Mouse (Mus musculus) bone marrow, adult 2 months (tissue): Measurements from ENCODE around the gene Smyd2. TPM values are rescaled to one million over a fixed set of nuclear protein-coding genes. Genes with fewer than 3 reads are reported as not detected.

ENCODE experiments used
- H3K27ac ChIP-seq: fragments of 200-500 bp; 2 replicates; pipeline ENCODE4 v1.5.1; 2012; ENCODE audit warnings: low read depth, mild to moderate bottlenecking, control low read depth, inconsistent platforms, low read length; ENCODE audit not compliant: control insufficient read depth, poor library complexity, insufficient read depth
- H3K4me1 ChIP-seq: fragments of 200-500 bp; 2 replicates; pipeline ENCODE4 v1.6.1; 2011; ENCODE audit warnings: low read length; ENCODE audit not compliant: control insufficient read depth, insufficient read depth
- H3K4me3 ChIP-seq: fragments of 200-500 bp; replicated peaks from 2 replicates; pipeline ENCODE3; 2011; ENCODE audit warnings: mild to moderate bottlenecking, low read depth, low read length, control low read depth; ENCODE audit not compliant: control insufficient read depth
- CTCF ChIP-seq: fragments of 200-500 bp; IDR thresholded peaks from 2 replicates; pipeline ENCODE4 v1.5.1; 2011; ENCODE audit warnings: low read length, control low read depth; ENCODE audit not compliant: control insufficient read depth, insufficient read depth
- POLR2A ChIP-seq: fragments of 200-500 bp; IDR thresholded peaks from 2 replicates; pipeline ENCODE4 v1.6.1; 2011; ENCODE audit warnings: low read depth, mild to moderate bottlenecking, control low read depth, low read length, borderline replicate concordance; ENCODE audit not compliant: control insufficient read depth
- WGBS: fragments of 180-500 bp; shearing (Covaris S2); methylation state at CpG from one replicate; pipeline ENCODE4 v1.1.7; 2018; 5-methylcytosine and 5-hydroxymethylcytosine counted together
- polyA plus RNA-seq: library from polyadenylated mRNA; stranded (reverse); fragments of >200 nt; gene quantifications from 2 replicates; pipeline ENCODE4 v1.2.4, GENCODE M21; 2011; ENCODE audit warnings: low replicate concordance; ENCODE audit not compliant: missing spikeins, insufficient read depth, insufficient read length

Smyd2 gene
- polyA plus RNA-seq = 16.9 and 30.0 TPM in 2 replicates

- TF ChIP-seq POLR2A (no peak), CTCF (no peak)
- no peaks in the 10 kb centered on the region for H3K4me1 ChIP-seq
- under 1% methylated on average over 73 of the region's 90 CpGs for WGBS
- H3K27ac ChIP-seq = no peak within 1 kb of the TSS; the same call in 1 of the 2 replicates
- peak within 1 kb of the TSS; percentile 67 for H3K4me3 ChIP-seq
These were observed at the start of gene Smyd2 for GRCm38 (mm10) chr1:189921818-189922592. TSS of gene Smyd2 (minus strand) at chr1:189922363.

GRCm38 (mm10) chr1:189970381-189970780, 48.2 kb upstream of the Smyd2 start:
- 78% methylated on average over 8 of the region's 8 CpGs for WGBS
- no peak overlapping the region for H3K27ac ChIP-seq
- no peak overlapping the region for H3K4me3 ChIP-seq
- no peak for TF ChIP-seq POLR2A
- no peak for TF ChIP-seq CTCF
- H3K4me1 ChIP-seq = no peaks in the 10 kb centered on the region

- Histone ChIP-seq H3K4me3 (no peak overlapping the region), H3K27ac (no peak overlapping the region), H3K4me1 (no peaks in the 10 kb centered on the region)
- WGBS = 68% methylated on average over 4 of the region's 4 CpGs
- TF ChIP-seq POLR2A = no peak
- TF ChIP-seq CTCF = no peak
These were observed 45.9 kb upstream of the Smyd2 start for GRCm38 (mm10) chr1:189968027-189968426.

- Histone ChIP-seq H3K27ac (no peak overlapping the region), H3K4me3 (no peak overlapping the region), H3K4me1 (no peaks in the 10 kb centered on the region)
- TF ChIP-seq POLR2A (no peak), CTCF (no peak)
- WGBS = 66% methylated on average over 5 of the region's 5 CpGs
These were observed 38.3 kb upstream of the Smyd2 start for GRCm38 (mm10) chr1:189960481-189960880.

GRCm38 (mm10) chr1:189959802-189960201, 37.6 kb upstream of the Smyd2 start:
- Histone ChIP-seq H3K27ac (no peak overlapping the region), H3K4me1 (no peaks in the 10 kb centered on the region), H3K4me3 (no peak overlapping the region)
- TF ChIP-seq POLR2A (no peak), CTCF (no peak)
- WGBS = 83% methylated on average over 8 of the region's 8 CpGs

GRCm38 (mm10) chr1:189951861-189952260, 29.7 kb upstream of the Smyd2 start:
- no peak overlapping the region for H3K4me3 ChIP-seq
- WGBS = 71% methylated on average over 6 of the region's 6 CpGs
- H3K4me1 ChIP-seq = no peaks in the 10 kb centered on the region
- no peak for TF ChIP-seq CTCF
- no peak for TF ChIP-seq POLR2A
- no peak overlapping the region for H3K27ac ChIP-seq

- TF ChIP-seq POLR2A (no peak), CTCF (no peak)
- Histone ChIP-seq H3K27ac (no peak overlapping the region), H3K4me1 (no peaks in the 10 kb centered on the region), H3K4me3 (no peak overlapping the region)
- 81% methylated on average over 8 of the region's 8 CpGs for WGBS
These were observed 25.2 kb upstream of the Smyd2 start for GRCm38 (mm10) chr1:189947411-189947810.

- Histone ChIP-seq H3K4me3 (no peak overlapping the region), H3K4me1 (no peaks in the 10 kb centered on the region), H3K27ac (no peak overlapping the region)
- no peak for TF ChIP-seq POLR2A
- no peak for TF ChIP-seq CTCF
- WGBS = 67% methylated on average over 8 of the region's 8 CpGs
These were observed 24.0 kb upstream of the Smyd2 start for GRCm38 (mm10) chr1:189946126-189946525.

- WGBS = 74% methylated on average over 5 of the region's 5 CpGs
- Histone ChIP-seq H3K27ac (no peak overlapping the region), H3K4me1 (no peaks in the 10 kb centered on the region), H3K4me3 (no peak overlapping the region)
- TF ChIP-seq POLR2A = no peak
- no peak for TF ChIP-seq CTCF
These were observed 19.6 kb upstream of the Smyd2 start for GRCm38 (mm10) chr1:189941786-189942185.
